Mouse (Mus musculus) adrenal gland, postnatal 25 days (tissue): ENCODE measurements around the gene Cryl1. TPM values are rescaled to one million over a fixed set of nuclear protein-coding genes. Genes with fewer than 3 reads are reported as not detected.
A peak's percentile ranks its signal among the peaks of the same experiment; 100 is the strongest.

Experiments used
- DNase-seq: peaks from one replicate; pipeline ENCODE4 v3.0.0; 2021; ENCODE audit warnings: mixed read lengths
- total RNA-seq: library from RNA; stranded (reverse); gene quantifications from 2 replicates; pipeline ENCODE4 v1.2.3, GENCODE M21; 2021

Cryl1 gene
- total RNA-seq, 1 experiment from 2014 or later, result 19.8 TPM

GRCm38 (mm10) chr14:57318812-57319211, 79.5 kb downstream of the Cryl1 start:
- no peak for DNase-seq

- no peak for DNase-seq
Measured at GRCm38 (mm10) chr14:57316662-57317600, 81.4 kb downstream of the Cryl1 start.

- no peak for DNase-seq
Measured at GRCm38 (mm10) chr14:57315976-57316375, 82.4 kb downstream of the Cryl1 start.

- DNase-seq, result no peak
Measured at GRCm38 (mm10) chr14:57315551-57315950, 82.8 kb downstream of the Cryl1 start.

- DNase-seq, result no peak
Measured at GRCm38 (mm10) chr14:57301600-57302230, 96.6 kb downstream of the Cryl1 start.

- no peak for DNase-seq
Measured at GRCm38 (mm10) chr14:57300530-57300929, 97.8 kb downstream of the Cryl1 start.

GRCm38 (mm10) chr14:57297672-57298071, 100.7 kb downstream of the Cryl1 start:
- no peak for DNase-seq

- no peak for DNase-seq
Measured at GRCm38 (mm10) chr14:57291399-57291942, 106.9 kb downstream of the Cryl1 start.

GRCm38 (mm10) chr14:57289105-57289504, 109.2 kb downstream of the Cryl1 start:
- DNase-seq, result no peak

GRCm38 (mm10) chr14:57283816-57284215, 114.5 kb downstream of the Cryl1 start:
- DNase-seq, result no peak

GRCm38 (mm10) chr14:57282591-57282990, 115.7 kb downstream of the Cryl1 start:
- DNase-seq, result no peak

- no peak for DNase-seq
Measured at GRCm38 (mm10) chr14:57280835-57281234, 117.5 kb downstream of the Cryl1 start.

GRCm38 (mm10) chr14:57276481-57277012, 121.8 kb downstream of the Cryl1 start:
- DNase-seq, result no peak

- no peak for DNase-seq
Measured at GRCm38 (mm10) chr14:57272341-57272740, 126.0 kb downstream of the Cryl1 start.

GRCm38 (mm10) chr14:57271861-57272260, 126.5 kb downstream of the Cryl1 start:
- peak; percentile 45 for DNase-seq

GRCm38 (mm10) chr14:57268900-57269299, 129.4 kb downstream of the Cryl1 start:
- no peak for DNase-seq

GRCm38 (mm10) chr14:57268344-57268743, 130.0 kb downstream of the Cryl1 start:
- DNase-seq, result no peak

- no peak for DNase-seq
Measured at GRCm38 (mm10) chr14:57263943-57264342, 134.4 kb downstream of the Cryl1 start.

GRCm38 (mm10) chr14:57259341-57259740, 139.0 kb downstream of the Cryl1 start:
- DNase-seq, result no peak

- DNase-seq, result no peak
Measured at GRCm38 (mm10) chr14:57248661-57249060, 149.7 kb downstream of the Cryl1 start.

- DNase-seq, result no peak
Measured at GRCm38 (mm10) chr14:57246575-57246974, 151.8 kb downstream of the Cryl1 start.

- DNase-seq, result no peak
Measured at GRCm38 (mm10) chr14:57242978-57243377, 155.4 kb downstream of the Cryl1 start.

- no peak for DNase-seq
Measured at GRCm38 (mm10) chr14:57235276-57235675, 163.1 kb downstream of the Cryl1 start.
